Mouse (Mus musculus): ENCODE measurements around the gene Olfr807.

Gene Olfr807

GRCm38 (mm10) chr10:129757693-129758092 lies at the start of gene Olfr807:
Gene Olfr807, minus strand, starts transcription at chr10:129757793.
- no peak for DNase-seq

GRCm38 (mm10) chr10:129804296-129804695 lies 46.7 kb upstream of the Olfr807 start, which contains the start of gene Olfr811:
Gene Olfr811, minus strand, starts transcription at chr10:129804396.
- DNase-seq = no peak

- no peak for DNase-seq
Measured at GRCm38 (mm10) chr10:129794817-129795216, 37.2 kb upstream of the Olfr807 start, which contains the start of gene Olfr810. Gene Olfr810, minus strand, starts transcription at chr10:129794917.

- DNase-seq = no peak
Measured at GRCm38 (mm10) chr10:129778123-129778522, 20.5 kb upstream of the Olfr807 start.

GRCm38 (mm10) chr10:129774338-129774737 lies 16.7 kb upstream of the Olfr807 start, which contains the start of gene Olfr809:
Gene Olfr809, plus strand, starts transcription at chr10:129774638.
- no peak for DNase-seq

- no peak for DNase-seq
Measured at GRCm38 (mm10) chr10:129765182-129765581, 7.6 kb upstream of the Olfr807 start, which contains the start of gene Olfr808. Gene Olfr808, plus strand, starts transcription at chr10:129765482.

GRCm38 (mm10) chr10:129741821-129742220 lies 15.8 kb downstream of the Olfr807 start, which contains the start of gene Olfr806:
Gene Olfr806, minus strand, starts transcription at chr10:129741921.
- DNase-seq = no peak

GRCm38 (mm10) chr10:129729275-129729674 lies 28.3 kb downstream of the Olfr807 start, which contains the start of gene Olfr805:
Gene Olfr805, minus strand, starts transcription at chr10:129729375.
- no peak for DNase-seq

Measured in kidney, adult 18-20 months (tissue).